Mouse (Mus musculus) stomach, embryonic 14.5 days (tissue): ENCODE data around the gene Socs3. TPM values are rescaled to one million over a fixed set of nuclear protein-coding genes. Genes with fewer than 3 reads are reported as not detected.

Experiments used
- ATAC-seq: fragments of 200-750 bp; cut with Nextera tagmentation; 2 replicates; pipeline ENCODE4 v1.8.0; 2017; ENCODE audit warnings: low read depth, moderate TSS enrichment; ENCODE audit not compliant: insufficient number of reproducible peaks, insufficient read depth, low FRiP score
- H3K27ac ChIP-seq: fragments of 300-500 bp; sonication (generic); 2 replicates; pipeline ENCODE4 v1.5.1; 2014; ENCODE audit warnings: mild to moderate bottlenecking, low read length, moderate library complexity, mixed read lengths
- H3K27me3 ChIP-seq: fragments of 300-500 bp; sonication (generic); 2 replicates; pipeline ENCODE4 v1.6.1; 2014; ENCODE audit warnings: low read length, control low read depth, mixed read lengths; ENCODE audit not compliant: control insufficient read depth, insufficient read depth
- H3K36me3 ChIP-seq: fragments of 300-500 bp; sonication (generic); 2 replicates; pipeline ENCODE4 v1.6.1; 2014; ENCODE audit warnings: mild to moderate bottlenecking, control low read depth, low read length, moderate library complexity, mixed read lengths; ENCODE audit not compliant: control insufficient read depth, insufficient read depth
- H3K4me1 ChIP-seq: fragments of 300-500 bp; sonication (generic); 2 replicates; pipeline ENCODE4 v1.6.1; 2014; ENCODE audit warnings: low read length, control low read depth, mixed read lengths; ENCODE audit not compliant: control insufficient read depth, insufficient read depth
- H3K4me2 ChIP-seq: fragments of 300-500 bp; sonication (generic); replicated peaks from 2 replicates; pipeline ENCODE4 v1.6.1; 2014; ENCODE audit warnings: low read depth, low read length, control low read depth
- H3K4me3 ChIP-seq: fragments of 300-500 bp; sonication (generic); 2 replicates; pipeline ENCODE4 v1.5.1; 2014; ENCODE audit warnings: low read depth, low read length, control low read depth
- H3K9ac ChIP-seq: fragments of 300-500 bp; sonication (generic); replicated peaks from 2 replicates; pipeline ENCODE4 v1.6.1; 2014; ENCODE audit warnings: low read depth, mild to moderate bottlenecking, control low read depth, low read length, moderate library complexity, mixed read lengths
- H3K9me3 ChIP-seq: fragments of 300-500 bp; sonication (generic); 2 replicates; pipeline ENCODE4 v1.6.1; 2016; ENCODE audit warnings: low read depth, low read length, control low read depth; ENCODE audit not compliant: control insufficient read depth
- WGBS: fragments of 180-500 bp; shearing (Covaris S2); extraction: QIAGEN DNeasy Blood & Tissue Kit; methylation state at CpG from one replicate; pipeline ENCODE4 v1.1.7; 2014; 5-methylcytosine and 5-hydroxymethylcytosine counted together
- polyA plus RNA-seq: library from polyadenylated mRNA; unstranded; fragments of >200 nt; fragmentation: Nextera tagmentation; extraction: Ambion mirVana; gene quantifications from 2 replicates; pipeline ENCODE4 v1.2.1, GENCODE M21; 2014

The Socs3 gene
- polyA plus RNA-seq, 1 experiment from 2014 or later = 9.2 TPM

DNA sequence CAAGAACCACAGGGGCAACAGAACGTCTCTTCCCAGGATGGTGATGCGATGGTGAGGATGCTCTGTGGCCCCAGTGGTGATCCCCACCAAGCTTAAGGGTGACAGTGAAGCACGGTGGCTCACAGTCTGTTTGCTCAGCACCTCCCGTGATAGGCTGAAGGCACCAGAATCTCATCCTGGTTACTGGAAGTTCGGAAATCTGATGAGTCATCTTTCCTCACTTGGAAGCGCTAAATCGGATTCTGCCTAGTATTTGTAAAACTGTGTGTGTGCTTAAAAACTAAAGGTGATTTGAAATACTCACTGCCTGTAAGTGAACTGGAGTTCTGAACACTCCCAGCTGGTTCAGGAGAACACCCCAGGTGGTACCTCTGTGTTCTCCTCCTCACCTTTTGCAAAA is 13.9 kb upstream of the Socs3 start:
- ATAC-seq = no peak
- peaks cover 7% of the 10 kb centered on the region for H3K4me1 ChIP-seq
- H3K4me3 ChIP-seq = no peak overlapping the region
- H3K9ac ChIP-seq = no peak overlapping the region
- no peaks in the 10 kb centered on the region for H3K27me3 ChIP-seq
- no peaks in the 10 kb centered on the region for H3K9me3 ChIP-seq
- H3K36me3 ChIP-seq = no peaks in the 10 kb centered on the region
- no peak overlapping the region for H3K27ac ChIP-seq
- WGBS = 55% methylated on average over 7 of the region's 7 CpGs
- no peak overlapping the region for H3K4me2 ChIP-seq

DNA sequence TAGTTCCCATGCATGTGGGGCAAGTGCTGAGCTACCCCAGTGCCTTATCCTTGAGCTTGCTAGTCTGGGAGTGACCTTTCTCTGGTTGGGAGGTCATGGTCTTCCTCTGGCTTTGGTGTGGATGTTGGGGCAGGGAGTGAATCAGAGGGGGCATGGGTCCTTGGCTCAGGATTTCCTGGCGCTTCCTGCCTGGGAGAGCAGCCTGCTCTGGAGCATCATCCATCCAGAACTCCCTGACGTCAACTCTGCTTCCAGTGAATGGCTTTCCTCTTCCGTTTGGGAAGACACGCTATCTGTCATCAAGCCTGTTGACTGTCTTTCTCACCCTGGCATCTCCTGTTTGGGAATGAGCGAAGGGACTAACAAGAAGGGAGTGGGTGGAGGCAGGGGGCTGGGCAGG is 12.6 kb upstream of the Socs3 start:
- 58% methylated on average over 5 of the region's 5 CpGs for WGBS
- Histone ChIP-seq H3K9ac (no peak overlapping the region), H3K9me3 (no peaks in the 10 kb centered on the region), H3K4me3 (no peak overlapping the region), H3K27me3 (no peaks in the 10 kb centered on the region), H3K4me2 (no peak overlapping the region), H3K4me1 (peaks cover 2% of the 10 kb centered on the region), H3K36me3 (no peaks in the 10 kb centered on the region), H3K27ac (no peak overlapping the region)
- no peak for ATAC-seq

DNA sequence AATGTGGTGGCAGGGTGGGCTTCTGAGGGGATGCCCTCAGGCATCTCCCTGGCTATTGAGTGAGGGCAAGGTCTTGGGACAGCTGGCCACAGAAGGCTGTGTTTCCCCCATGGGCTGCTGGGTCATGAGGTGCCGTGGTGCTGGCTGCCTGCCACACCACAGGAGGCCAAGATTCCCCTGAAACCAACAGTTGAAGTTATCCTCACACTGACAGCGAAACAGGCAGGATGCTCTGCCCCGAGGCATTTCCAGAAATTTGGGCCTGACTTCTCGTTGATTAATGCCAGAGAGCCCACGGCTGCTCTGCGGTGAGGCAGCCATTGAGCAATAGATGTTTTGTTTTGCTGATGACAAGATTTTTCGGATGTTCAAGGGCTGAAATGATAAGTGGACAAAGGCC is 9.5 kb upstream of the Socs3 start:
- Histone ChIP-seq H3K36me3 (no peaks in the 10 kb centered on the region), H3K4me3 (no peak overlapping the region), H3K9ac (no peak overlapping the region), H3K4me1 (peaks cover 19% of the 10 kb centered on the region), H3K4me2 (no peak overlapping the region), H3K27me3 (no peaks in the 10 kb centered on the region), H3K27ac (no peak overlapping the region), H3K9me3 (no peaks in the 10 kb centered on the region)
- no peak for ATAC-seq
- WGBS = 62% methylated on average over 7 of the region's 7 CpGs

DNA sequence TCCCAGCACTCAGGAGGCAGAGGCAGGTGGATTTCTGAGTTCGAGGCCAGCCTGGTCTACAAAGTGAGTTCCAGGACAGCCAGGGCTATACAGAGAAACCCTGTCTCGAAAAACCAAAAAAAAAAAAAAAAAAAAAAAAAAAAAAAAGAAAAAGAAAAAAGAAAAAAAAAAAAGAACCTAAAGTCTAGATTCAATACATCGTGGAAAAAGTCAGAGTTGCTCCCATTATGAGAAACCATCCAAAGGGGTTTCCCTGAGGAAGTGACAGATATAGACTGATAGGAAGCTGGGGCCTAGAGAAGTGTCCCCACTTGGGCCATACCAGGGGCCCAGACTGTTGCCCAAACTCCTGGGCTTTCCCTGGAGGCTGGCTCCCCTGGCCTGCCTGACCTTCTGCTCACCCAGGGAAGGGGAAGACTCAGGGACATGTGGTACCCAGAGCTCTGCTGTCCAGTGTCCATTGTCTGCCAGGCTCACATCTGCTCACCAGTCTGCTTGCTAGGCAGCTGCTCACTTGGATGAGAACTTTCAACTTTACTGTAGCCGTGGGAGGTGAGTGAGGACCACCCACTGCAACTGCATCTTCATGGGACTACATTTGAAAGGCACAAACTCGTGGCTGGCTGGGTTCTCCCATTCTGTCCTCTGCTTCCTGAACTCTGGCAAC is 8.0 kb upstream of the Socs3 start:
- 67% methylated on average over 4 of the region's 5 CpGs for WGBS

DNA sequence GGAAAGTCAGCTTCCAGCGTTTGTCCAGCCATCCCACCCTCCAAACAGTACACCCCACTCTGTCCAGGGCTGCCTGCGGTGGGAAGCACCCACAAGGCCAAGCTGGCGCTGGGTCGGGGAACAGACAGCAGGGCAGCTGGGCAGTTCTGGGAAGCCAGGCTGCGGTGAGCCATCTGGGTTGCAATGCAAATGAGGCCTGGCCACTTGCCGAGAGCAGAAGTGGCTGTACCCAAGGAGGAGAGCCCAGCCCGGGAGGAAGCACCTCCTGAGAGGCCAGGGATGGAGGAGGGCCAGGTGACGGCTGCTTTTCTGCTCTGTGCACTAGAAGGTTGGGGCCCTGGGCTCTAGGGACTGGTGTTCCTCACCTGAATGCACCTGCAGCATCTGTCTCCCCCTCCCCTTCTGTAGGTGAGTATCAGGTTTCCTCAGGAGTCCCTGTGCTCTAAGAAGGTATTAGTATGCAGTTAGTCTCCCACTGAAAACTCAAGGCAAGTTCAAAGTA is 6.3 kb upstream of the Socs3 start:
- no peaks in the 10 kb centered on the region for H3K36me3 ChIP-seq
- no peaks in the 10 kb centered on the region for H3K27me3 ChIP-seq
- H3K4me3 ChIP-seq = no peak overlapping the region
- H3K4me1 ChIP-seq = peaks cover 21% of the 10 kb centered on the region
- peak overlapping the region; percentile 28; the same call in 1 of the 2 replicates for H3K27ac ChIP-seq
- WGBS = 31% methylated on average over 8 of the region's 8 CpGs
- H3K4me2 ChIP-seq = no peak overlapping the region
- ATAC-seq = no peak
- H3K9me3 ChIP-seq = no peaks in the 10 kb centered on the region
- H3K9ac ChIP-seq = no peak overlapping the region

More for the DNA sequence above, 8.0 kb upstream of the Socs3 start:
- H3K9me3 ChIP-seq = no peaks in the 10 kb centered on the region
- peaks cover 21% of the 10 kb centered on the region for H3K4me1 ChIP-seq
- ATAC-seq = no peak
- no peak overlapping the region for H3K27ac ChIP-seq
- H3K9ac ChIP-seq = no peak overlapping the region
- H3K4me2 ChIP-seq = no peak overlapping the region
- H3K27me3 ChIP-seq = no peaks in the 10 kb centered on the region
- no peaks in the 10 kb centered on the region for H3K36me3 ChIP-seq
- H3K4me3 ChIP-seq = no peak overlapping the region

DNA sequence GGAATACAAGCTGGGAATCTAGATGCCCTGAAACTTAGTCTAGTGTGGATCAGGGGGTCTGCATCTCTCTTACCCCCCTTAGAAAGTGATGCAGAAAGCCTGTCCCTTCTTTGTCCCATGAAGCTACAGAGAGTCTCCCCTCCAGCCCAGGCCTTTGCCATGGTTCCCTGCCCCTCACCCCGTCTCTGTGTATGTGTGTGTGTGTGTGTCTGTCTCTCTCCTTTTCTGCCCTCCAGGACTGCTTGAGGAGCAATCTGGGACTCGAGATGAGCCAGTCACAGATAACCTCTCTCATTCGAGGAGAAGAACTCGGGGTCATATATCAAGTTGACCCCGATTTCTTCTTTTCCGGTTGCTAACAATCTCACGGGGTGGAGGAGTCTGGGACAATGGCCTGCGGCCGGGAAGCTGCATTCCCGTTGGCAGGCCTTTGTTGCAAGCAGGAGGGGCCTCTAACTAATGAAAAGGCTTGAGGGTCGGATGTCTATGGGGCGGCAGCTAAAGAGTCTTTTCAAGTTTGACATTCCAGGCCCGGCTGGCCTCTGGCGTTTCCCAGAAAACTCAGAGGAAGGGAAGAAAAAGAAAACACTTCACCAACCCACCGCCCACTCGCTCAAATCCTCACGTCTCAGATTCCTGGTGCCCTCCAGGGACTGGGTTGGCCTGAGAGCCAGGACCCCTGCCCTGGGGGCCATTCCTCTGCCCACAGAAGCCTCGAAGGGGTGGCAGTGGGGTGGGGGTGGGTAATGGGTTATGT is 5.5 kb upstream of the Socs3 start:
- Histone ChIP-seq H3K36me3 (no peaks in the 10 kb centered on the region), H3K27ac (peak overlapping the region; percentile 33; the same call in 1 of the 2 replicates), H3K27me3 (no peaks in the 10 kb centered on the region), H3K9ac (no peak overlapping the region), H3K4me2 (no peak overlapping the region), H3K9me3 (no peaks in the 10 kb centered on the region), H3K4me1 (peaks cover 21% of the 10 kb centered on the region), H3K4me3 (no peak overlapping the region)
- 23% methylated on average over 18 of the region's 18 CpGs for WGBS
- no peak for ATAC-seq

DNA sequence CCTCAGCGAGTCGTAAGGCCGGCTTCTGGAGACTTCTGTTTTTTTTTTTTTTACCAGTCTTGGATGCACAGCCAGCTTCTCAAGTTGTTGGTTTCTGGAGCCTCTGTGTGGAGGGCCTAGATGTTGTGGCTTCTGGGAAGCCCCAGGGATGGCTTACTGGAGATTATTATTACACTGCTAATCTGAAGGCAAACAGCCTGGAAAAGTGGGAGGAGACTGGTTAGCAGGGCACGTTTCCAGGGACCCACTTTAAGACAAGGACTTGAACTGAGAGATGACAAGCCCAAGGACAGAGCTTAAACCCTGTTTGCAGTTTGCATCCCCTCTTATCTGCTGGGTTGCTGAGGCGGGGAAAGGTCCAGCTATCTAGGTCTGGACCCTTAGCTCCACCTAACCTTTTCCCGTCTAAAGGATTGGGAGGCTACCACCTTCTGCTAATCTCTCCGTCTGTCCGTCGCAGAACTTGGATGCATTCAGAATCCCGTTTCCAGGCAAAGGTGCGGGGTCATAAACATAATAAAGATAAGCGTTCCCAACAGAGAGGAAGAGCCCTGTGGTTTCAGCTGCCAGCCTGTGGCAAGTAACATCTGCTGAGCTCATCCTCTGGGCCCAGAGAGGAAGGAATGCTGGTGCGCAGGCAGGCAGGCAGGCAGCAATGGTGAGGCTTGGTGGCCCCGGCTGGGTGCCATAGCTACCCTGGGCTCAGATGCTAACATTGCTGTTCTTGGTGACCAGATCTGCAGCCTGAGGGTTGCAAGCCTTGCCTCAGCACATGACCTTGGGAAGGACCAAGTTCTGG is 4.7 kb upstream of the Socs3 start:
- Histone ChIP-seq H3K36me3 (no peaks in the 10 kb centered on the region), H3K4me3 (no peak overlapping the region), H3K27me3 (no peaks in the 10 kb centered on the region), H3K4me1 (peaks cover 21% of the 10 kb centered on the region), H3K9me3 (no peaks in the 10 kb centered on the region), H3K4me2 (no peak overlapping the region), H3K27ac (no peak overlapping the region; the same call in 1 of the 2 replicates), H3K9ac (no peak overlapping the region)
- 38% methylated on average over 14 of the region's 14 CpGs for WGBS
- ATAC-seq = no peak

DNA sequence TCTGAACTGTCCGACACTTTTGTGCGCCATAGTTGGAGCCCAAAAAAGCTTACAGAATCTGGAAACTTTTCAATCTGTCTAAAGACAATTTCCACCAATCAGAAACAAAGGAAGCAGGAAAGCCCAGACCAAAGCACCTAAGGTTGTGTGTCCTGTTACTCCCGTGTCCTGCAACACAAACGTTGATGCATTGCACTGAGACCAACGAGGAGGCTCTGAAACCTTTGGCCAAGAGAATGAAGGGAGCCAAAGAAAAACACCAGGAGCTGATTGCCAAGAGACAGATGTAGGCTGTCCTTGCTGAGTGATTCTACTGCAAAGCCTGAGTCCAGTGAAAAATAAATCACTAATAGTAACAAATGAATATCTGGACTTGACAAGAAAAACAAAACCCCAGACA is 3.7 kb upstream of the Socs3 start:
- no peak overlapping the region for H3K4me3 ChIP-seq
- no peak overlapping the region for H3K27ac ChIP-seq
- 39% methylated on average over 5 of the region's 5 CpGs for WGBS
- H3K27me3 ChIP-seq = no peaks in the 10 kb centered on the region
- no peak for ATAC-seq
- H3K36me3 ChIP-seq = no peaks in the 10 kb centered on the region
- no peak overlapping the region for H3K4me2 ChIP-seq
- H3K9ac ChIP-seq = no peak overlapping the region
- peaks cover 21% of the 10 kb centered on the region for H3K4me1 ChIP-seq
- H3K9me3 ChIP-seq = no peaks in the 10 kb centered on the region
